Mouse (Mus musculus) regulatory T cell (primary cell): Measurements from ENCODE around the gene Gm10721.
"Not testable (repeated sequence)": the region's sequence is repeated elsewhere in the genome, so short reads cannot be mapped to it uniquely, and the experiment has no call there.

ENCODE experiments used
- in situ Hi-C: fragments of 300-600 bp; cut with MboI, MseI; formaldehyde crosslinking; loops from one replicate; pipeline ENCODE4 v1.15.1; 2025; ENCODE audit warnings: high pct_unique_total_duplicates

Gene Gm10721

GRCm38 (mm10) chr9:3025653-3026052, 12.7 kb downstream of the Gm10721 start:
- in situ Hi-C loops, result loop anchor here (5.0 kb wide), 1 partner anchor 87 kb away; no protein-coding TSS in a partner anchor

GRCm38 (mm10) chr9:3026136-3026535, 13.2 kb downstream of the Gm10721 start:
- in situ Hi-C loops, result loop anchor here (5.0 kb wide), 1 partner anchor 86 kb away; no protein-coding TSS in a partner anchor

DNA sequence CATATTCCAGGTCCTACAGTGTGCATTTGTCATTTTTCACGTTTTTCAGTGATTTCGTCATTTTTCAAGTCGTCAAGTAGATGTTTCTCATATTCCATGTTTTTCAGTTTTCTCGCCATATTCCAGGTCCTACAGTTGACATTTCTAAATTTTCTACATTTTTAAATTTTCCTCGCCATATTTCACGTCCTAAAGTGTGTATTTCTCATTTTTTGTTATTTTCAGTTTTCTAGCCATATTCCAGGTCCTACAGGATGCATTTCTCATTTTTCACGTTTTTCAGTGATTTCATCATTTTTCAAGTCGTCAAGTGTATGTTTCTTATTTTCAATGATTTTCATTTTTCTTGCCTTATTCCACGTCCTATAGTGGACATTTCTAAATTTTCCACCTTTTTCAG, 13.8 kb downstream of the Gm10721 start:
- in situ Hi-C loops, result loop anchor here (5.0 kb wide), 1 partner anchor 86 kb away; no protein-coding TSS in a partner anchor

GRCm38 (mm10) chr9:3027200-3027599, 14.3 kb downstream of the Gm10721 start:
- in situ Hi-C loops, result loop anchor here (5.0 kb wide), 1 partner anchor 85 kb away; no protein-coding TSS in a partner anchor

DNA sequence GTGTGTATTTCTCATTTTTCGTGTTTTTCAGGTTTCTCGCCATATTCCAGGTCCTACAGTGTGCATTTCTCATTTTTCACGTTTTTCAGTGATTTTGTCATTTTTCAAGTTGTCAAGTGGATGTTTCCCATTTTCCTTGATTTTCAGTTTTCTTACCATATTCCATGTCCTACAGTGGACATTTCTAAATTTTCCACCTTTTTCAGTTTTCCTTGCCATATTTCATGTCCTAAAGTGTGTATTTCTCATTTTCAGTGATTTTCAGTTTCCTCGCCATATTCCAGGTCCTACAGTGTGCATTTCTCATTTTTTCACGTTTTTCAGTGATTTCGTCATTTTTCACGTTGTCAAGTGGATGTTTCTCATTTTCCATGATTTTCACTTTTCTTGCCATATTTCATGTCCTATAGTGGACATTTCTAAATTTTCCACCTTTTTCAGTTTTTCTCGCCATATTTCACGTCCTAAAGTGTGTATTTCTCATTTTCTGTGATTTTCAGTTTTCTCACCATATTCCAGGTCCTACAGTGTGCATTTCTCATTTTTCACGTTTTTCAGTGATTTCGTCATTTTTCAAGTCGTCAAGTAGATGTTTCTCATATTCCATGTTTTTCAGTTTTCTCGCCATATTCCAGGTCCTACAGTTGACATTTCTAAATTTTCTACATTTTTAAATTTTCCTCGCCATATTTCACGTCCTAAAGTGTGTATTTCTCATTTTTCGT, 16.5 kb downstream of the Gm10721 start:
- in situ Hi-C loops, result loop anchor here (5.0 kb wide), 1 partner anchor 83 kb away; no protein-coding TSS in a partner anchor

DNA sequence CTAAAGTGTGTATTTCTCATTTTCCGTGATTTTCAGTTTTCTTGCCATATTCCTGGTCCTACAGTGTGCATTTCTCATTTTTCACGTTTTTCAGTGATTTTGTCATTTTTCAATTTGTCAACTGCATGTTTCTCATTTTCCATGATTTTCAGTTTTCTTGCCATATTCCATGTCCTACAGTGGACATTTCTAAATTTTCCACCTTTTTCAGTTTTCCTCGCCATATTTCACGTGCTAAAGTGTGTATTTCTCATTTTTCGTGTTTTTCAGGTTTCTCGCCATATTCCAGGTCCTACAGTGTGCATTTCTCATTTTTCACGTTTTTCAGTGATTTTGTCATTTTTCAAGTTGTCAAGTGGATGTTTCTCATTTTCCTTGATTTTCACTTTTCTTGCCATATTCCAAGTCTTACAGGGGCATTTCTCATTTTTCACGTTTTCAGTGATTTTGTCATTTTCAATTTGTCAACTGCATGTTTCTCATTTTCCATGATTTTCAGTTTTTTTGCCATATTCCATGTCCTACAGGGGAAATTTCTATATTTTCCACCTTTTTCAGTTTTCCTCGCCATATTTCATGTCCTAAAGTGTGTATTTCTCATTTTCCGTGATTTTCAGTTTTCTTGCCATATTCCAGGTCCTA, 17.9 kb downstream of the Gm10721 start:
- in situ Hi-C loops, result not testable (repeated sequence)

- in situ Hi-C loops, result not testable (repeated sequence)
These were observed 21.4 kb downstream of the Gm10721 start, which contains the start of gene Gm17535 for GRCm38 (mm10) chr9:3034299-3034698. TSS of gene Gm17535 (plus strand) at chr9:3034599.

- in situ Hi-C loops, result not testable (repeated sequence)
These were observed 23.6 kb downstream of the Gm10721 start, which contains the start of gene Gm10715 for GRCm38 (mm10) chr9:3036577-3036976. TSS of gene Gm10715 (plus strand) at chr9:3036877.

DNA sequence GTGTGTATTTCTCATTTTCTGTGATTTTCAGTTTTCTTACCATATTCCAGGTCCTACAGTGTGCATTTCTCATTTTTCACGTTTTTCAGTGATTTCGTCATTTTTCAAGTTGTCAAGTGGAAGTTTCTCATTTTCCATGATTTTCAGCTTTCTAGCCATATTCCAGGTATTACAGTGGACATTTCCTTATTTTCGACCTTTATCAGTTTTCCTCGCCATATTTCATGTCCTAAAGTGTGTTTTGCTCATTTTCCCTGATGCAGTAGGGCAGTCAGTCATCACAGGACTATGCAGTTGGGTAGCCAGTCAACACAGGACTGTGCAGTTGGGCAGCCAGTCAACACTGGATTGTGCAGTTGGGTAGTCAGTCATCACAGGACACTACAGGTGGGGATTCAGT, 25.2 kb downstream of the Gm10721 start:
- in situ Hi-C loops, result not testable (repeated sequence)
